ENCODE assay signal across 11 mouse cellular contexts in genomic region chr5:54158230-54158629, GRCm38 (mm10).
DNase-seq lines count a peak whose midpoint lies in the region; ATAC-seq and TF ChIP-seq lines count a peak whose summit lies in the region.
"Had no signal": no experiment of that assay in that cellular context is flagged by ENCODE, and none has a peak within 500 bp of the region (broad histone marks: within the 10 kb centered on the region; RNA-seq: fewer than 3 reads in every experiment).

No protein-coding gene starts in this region.

- no peak for DNase-seq in hindbrain, postnatal 0 days (ENCODE audit: low spot score)
- DNase-seq in heart, adult 2 months, result peak; percentile 27 to 40
- DNase-seq in lung, postnatal 25 days (ENCODE audit: low spot score), result peak; percentile 18
- no peak for DNase-seq in kidney, adult 8-10 months
- no peak for DNase-seq in ovary, postnatal 10 days (ENCODE audit: low spot score)
- DNase-seq: cerebellum, postnatal 36 days; liver, postnatal 0 days; right cerebral cortex, postnatal 4 days had no signal

- WGBS in hindbrain, embryonic 12.5 days, result 43% methylated on average over 9 of the region's 9 CpGs
- WGBS in hindbrain, postnatal 0 days, result 39% methylated on average over 9 of the region's 9 CpGs
- 37% methylated on average over 9 of the region's 9 CpGs for WGBS in heart, adult 2 months
- 27% methylated on average over 9 of the region's 9 CpGs for WGBS in heart, embryonic 15.5 days

- no peak overlapping the region for H3K4me2 ChIP-seq in hindbrain, embryonic 12.5 days (replicated peaks)
- H3K4me2 ChIP-seq in hindbrain, postnatal 0 days (ENCODE audit: low read depth, low read length), result no peak overlapping the region
- no peak overlapping the region for H3K4me2 ChIP-seq in heart, embryonic 15.5 days
- H3K4me2 ChIP-seq: kidney, embryonic 15.5 days had no signal

- H3K4me1 ChIP-seq in hindbrain, embryonic 12.5 days, result peaks cover 23% of the 10 kb centered on the region
- peaks cover 7% of the 10 kb centered on the region; the same call in 1 of the 2 replicates for H3K4me1 ChIP-seq in hindbrain, postnatal 0 days (ENCODE audit: insufficient read depth, low read length)
- H3K4me1 ChIP-seq in heart, adult 2 months (ENCODE audit: control insufficient read depth, insufficient read depth, low read length), result peaks cover 4% of the 10 kb centered on the region
- H3K4me1 ChIP-seq in heart, embryonic 15.5 days (replicated peaks), result peaks cover 40% of the 10 kb centered on the region

- H3K27ac ChIP-seq in hindbrain, embryonic 12.5 days, result no peak overlapping the region
- H3K27ac ChIP-seq in hindbrain, postnatal 0 days, result no peak overlapping the region
- no peak overlapping the region for H3K27ac ChIP-seq in heart, adult 2 months
- peak overlapping the region; percentile 71; the same call in 1 of the 2 replicates for H3K27ac ChIP-seq in heart, embryonic 15.5 days
- H3K27ac ChIP-seq: kidney, embryonic 15.5 days had no signal

- no peak overlapping the region for H3K9ac ChIP-seq in hindbrain, embryonic 12.5 days
- no peak overlapping the region for H3K9ac ChIP-seq in hindbrain, postnatal 0 days (replicated peaks; ENCODE audit: low read length)
- H3K9ac ChIP-seq in heart, adult 2 months (ENCODE audit: low read depth, low read length), result no peak overlapping the region
- no peak overlapping the region for H3K9ac ChIP-seq in heart, embryonic 15.5 days
- H3K9ac ChIP-seq: kidney, embryonic 15.5 days; liver, postnatal 0 days had no signal

- 0 out of 2 replicates have a peak, but pooled peaks have one; percentile 12 for ATAC-seq in hindbrain, embryonic 12.5 days (ENCODE audit: low FRiP score)
- no peak for ATAC-seq in hindbrain, postnatal 0 days
- peak; percentile 70 for ATAC-seq in heart, embryonic 15.5 days (replicated peaks; ENCODE audit: insufficient number of reproducible peaks, insufficient read depth, low FRiP score, low read depth)
- ATAC-seq: liver, postnatal 0 days had no signal

- H3K27me3 ChIP-seq in hindbrain, embryonic 12.5 days, result peaks cover 4% of the 10 kb centered on the region; the same call in 1 of the 2 replicates
- no peaks in the 10 kb centered on the region for H3K27me3 ChIP-seq in hindbrain, postnatal 0 days (ENCODE audit: insufficient read depth, low read length)
- H3K27me3 ChIP-seq in heart, adult 2 months (ENCODE audit: control insufficient read depth, insufficient read depth, low read length), result no peaks in the 10 kb centered on the region
- peaks cover 4% of the 10 kb centered on the region; the same call in 1 of the 2 replicates for H3K27me3 ChIP-seq in heart, embryonic 15.5 days

- 0 out of 2 replicates have a peak, but pooled peaks have one; percentile 26 for TF ChIP-seq EP300 in heart, adult 2 months (IDR thresholded peaks at IDR 0.05; ENCODE audit: insufficient read depth, low read depth, low read length)

- no peak for TF ChIP-seq POLR2A in heart, adult 2 months (IDR thresholded peaks at IDR 0.05; ENCODE audit: insufficient read depth, low read depth, low read length)

- no peak overlapping the region for H3K4me3 ChIP-seq in hindbrain, embryonic 12.5 days
- no peak overlapping the region for H3K4me3 ChIP-seq in hindbrain, postnatal 0 days (ENCODE audit: low read length)
- H3K4me3 ChIP-seq in heart, adult 2 months, result no peak overlapping the region
- H3K4me3 ChIP-seq in heart, embryonic 15.5 days, result no peak overlapping the region
- H3K4me3 ChIP-seq: kidney, embryonic 15.5 days had no signal

- H3K79me2 ChIP-seq in heart, adult 2 months (replicated peaks; ENCODE audit: control insufficient read depth, insufficient read depth, low read length), result no peaks in the 10 kb centered on the region

- no peaks in the 10 kb centered on the region for H3K36me3 ChIP-seq in hindbrain, embryonic 12.5 days
- H3K36me3 ChIP-seq in hindbrain, postnatal 0 days (ENCODE audit: insufficient read depth, low read length), result no peaks in the 10 kb centered on the region
- no peaks in the 10 kb centered on the region for H3K36me3 ChIP-seq in heart, adult 2 months (ENCODE audit: control insufficient read depth, insufficient read depth, low read length)
- no peaks in the 10 kb centered on the region for H3K36me3 ChIP-seq in heart, embryonic 15.5 days
- H3K36me3 ChIP-seq: kidney, embryonic 15.5 days had no signal

- TF ChIP-seq CTCF in hindbrain, postnatal 0 days (IDR thresholded peaks at IDR 0.05; ENCODE audit: low read depth), result no peak
- TF ChIP-seq CTCF in heart, adult 2 months (IDR thresholded peaks at IDR 0.05), result no peak

- H3K9me3 ChIP-seq in hindbrain, embryonic 12.5 days (replicated peaks), result no peaks in the 10 kb centered on the region
- H3K9me3 ChIP-seq in hindbrain, postnatal 0 days (ENCODE audit: low read length), result no peaks in the 10 kb centered on the region
- no peaks in the 10 kb centered on the region for H3K9me3 ChIP-seq in heart, embryonic 15.5 days (replicated peaks)
- H3K9me3 ChIP-seq: kidney, embryonic 15.5 days had no signal

- intact Hi-C loops in heart, adult 2 months (cut with DNase I), result no loop called here

Comparison
In these comparisons a context has a peak if more than half of its experiments do, and no peak if none do; other contexts are left out.
1. DNase-seq: peak in heart, adult 2 months (2 of 2) and lung, postnatal 25 days (single experiment); none in hindbrain, postnatal 0 days (single experiment), kidney, adult 8-10 months (0 of 2) and ovary, postnatal 10 days (single experiment).